Mouse (Mus musculus): ENCODE results near the gene Bean1. TPM values are rescaled to one million over a fixed set of nuclear protein-coding genes. Genes with fewer than 3 reads are reported as not detected.

The Bean1 gene
- total and polyA plus RNA-seq, 2 experiments from 2014 or later: 10.9 to 34.9 TPM

GRCm38 (mm10) chr8:104268368-104268767 lies 98.1 kb downstream of the Bean1 start:
- no peak overlapping the region for H3K4me2 ChIP-seq (ENCODE audit: low read depth, low read length, poor library complexity, severe bottlenecking)
- no peak overlapping the region for H3K27ac ChIP-seq (ENCODE audit: low read depth, low read length)
- no peak for TF ChIP-seq CTCF (IDR thresholded peaks at IDR 0.05)
- peaks cover 6% of the 10 kb centered on the region; the same call in 1 of the 2 replicates for H3K36me3 ChIP-seq (ENCODE audit: insufficient read depth, low read length)
- no peak overlapping the region for H3K9ac ChIP-seq (replicated peaks; ENCODE audit: low read length, poor library complexity, severe bottlenecking)
- no peaks in the 10 kb centered on the region for H3K4me1 ChIP-seq (ENCODE audit: insufficient read depth, low read length)
- no peak overlapping the region for H3K4me3 ChIP-seq (ENCODE audit: low read depth, low read length)
- DNase-seq (ENCODE audit: low spot score): no peak
- no peaks in the 10 kb centered on the region for H3K27me3 ChIP-seq (ENCODE audit: insufficient read depth, low read length)
- no peaks in the 10 kb centered on the region for H3K9me3 ChIP-seq (ENCODE audit: low read length)
- ATAC-seq (ENCODE audit: low FRiP score): no peak

Other genes with a start within 250 kb of the Bean1 start
- 18.6 and 22.0 TPM in 2 replicates for gene Cdh5, start 68.8 kb upstream of the Bean1 start, total RNA-seq (2014; rRNA removed)
- 8.6 and 9.7 TPM in 2 replicates for gene Cdh5, start 68.8 kb upstream of the Bean1 start, polyA plus RNA-seq (2015; fragmentation: Nextera tagmentation; extraction: Ambion mirVana)
- gene Tk2, start 78.1 kb downstream of the Bean1 start, total RNA-seq (2014; rRNA removed): 36.6 and 45.8 TPM in 2 replicates
- gene Tk2, start 78.1 kb downstream of the Bean1 start, polyA plus RNA-seq (2015; fragmentation: Nextera tagmentation; extraction: Ambion mirVana): 42.1 and 48.1 TPM in 2 replicates
- 21.5 and 21.7 TPM in 2 replicates for gene Cklf, start 80.4 kb downstream of the Bean1 start, total RNA-seq (2014; rRNA removed)
- gene Cklf, start 80.4 kb downstream of the Bean1 start, polyA plus RNA-seq (2015; fragmentation: Nextera tagmentation; extraction: Ambion mirVana): 29.6 and 31.3 TPM in 2 replicates
- gene Cmtm2a, start 122.7 kb downstream of the Bean1 start, total RNA-seq (2014; rRNA removed): not detected in 2 replicates
- not detected in 2 replicates for gene Cmtm2a, start 122.7 kb downstream of the Bean1 start, polyA plus RNA-seq (2015; fragmentation: Nextera tagmentation; extraction: Ambion mirVana)
- gene Gm45711, start 139.6 kb downstream of the Bean1 start, total RNA-seq (2014; rRNA removed): not detected in 2 replicates
- not detected in 2 replicates for gene Gm45711, start 139.6 kb downstream of the Bean1 start, polyA plus RNA-seq (2015; fragmentation: Nextera tagmentation; extraction: Ambion mirVana)
- gene Cmtm1, start 139.7 kb downstream of the Bean1 start, total RNA-seq (2014; rRNA removed): not detected in 2 replicates
- gene Cmtm1, start 139.7 kb downstream of the Bean1 start, polyA plus RNA-seq (2015; fragmentation: Nextera tagmentation; extraction: Ambion mirVana): not detected in 2 replicates
- not detected in 2 replicates for gene Gm11020, start 151.1 kb downstream of the Bean1 start, total RNA-seq (2014; rRNA removed)
- gene Gm11020, start 151.1 kb downstream of the Bean1 start, polyA plus RNA-seq (2015; fragmentation: Nextera tagmentation; extraction: Ambion mirVana): not detected in 2 replicates
- gene Cmtm2b, start 151.8 kb downstream of the Bean1 start, total RNA-seq (2014; rRNA removed): not detected in 2 replicates
- not detected in 2 replicates for gene Cmtm2b, start 151.8 kb downstream of the Bean1 start, polyA plus RNA-seq (2015; fragmentation: Nextera tagmentation; extraction: Ambion mirVana)
- gene Cmtm3, start 169.0 kb downstream of the Bean1 start, total RNA-seq (2014; rRNA removed): 20.0 and 26.0 TPM in 2 replicates
- gene Cmtm3, start 169.0 kb downstream of the Bean1 start, polyA plus RNA-seq (2015; fragmentation: Nextera tagmentation; extraction: Ambion mirVana): 32.1 and 33.2 TPM in 2 replicates
- 38.7 and 39.8 TPM in 2 replicates for gene Cmtm4, start 225.4 kb downstream of the Bean1 start, total RNA-seq (2014; rRNA removed)
- 2.5 and 2.7 TPM in 2 replicates for gene Cmtm4, start 225.4 kb downstream of the Bean1 start, polyA plus RNA-seq (2015; fragmentation: Nextera tagmentation; extraction: Ambion mirVana)

All from midbrain, postnatal 0 days (tissue).